Mouse (Mus musculus) E14TG2a.4 (cell line): ENCODE data around the gene Fkbp11.

Experiments used
- H3K27me3 ChIP-seq: 2 replicates; pipeline ENCODE4 v1.6.1; 2014; ENCODE audit warnings: low read length, control low read depth; ENCODE audit not compliant: insufficient read depth
- H3K36me3 ChIP-seq: 2 replicates; pipeline ENCODE4 v1.6.1; 2014; ENCODE audit warnings: low read length, control low read depth; ENCODE audit not compliant: insufficient read depth
- H3K4me1 ChIP-seq: replicated peaks from 2 replicates; pipeline ENCODE4 v1.6.1; 2014; ENCODE audit warnings: low read depth, low read length, control low read depth
- H3K4me3 ChIP-seq: replicated peaks from 2 replicates; pipeline ENCODE4 v1.5.1; 2014; ENCODE audit warnings: mild to moderate bottlenecking, low read length
- H3K9me3 ChIP-seq: 2 replicates; pipeline ENCODE4 v1.6.1; 2014; ENCODE audit warnings: low read length, control low read depth
- CTCF ChIP-seq: conservative IDR thresholded peaks from 2 replicates; pipeline ENCODE4 v1.5.1; 2014; ENCODE audit warnings: low read length
- NANOG ChIP-seq: IDR thresholded peaks from 2 replicates; pipeline ENCODE4 v1.6.1; 2014; ENCODE audit warnings: borderline replicate concordance, low read length, mixed read lengths
- POU5F1 ChIP-seq: IDR thresholded peaks from 2 replicates; pipeline ENCODE4 v1.6.1; 2014; ENCODE audit warnings: low read length, borderline replicate concordance

Gene Fkbp11

GRCm38 (mm10) chr15:98727443-98728321, at the start of gene Fkbp11:
Fkbp11 (minus strand) TSS chr15:98728198.
- Histone ChIP-seq H3K4me1 (peaks cover 64% of the 10 kb centered on the region), H3K36me3 (no peaks in the 10 kb centered on the region), H3K27me3 (peaks cover 18% of the 10 kb centered on the region), H3K9me3 (no peaks in the 10 kb centered on the region), H3K4me3 (peak within 1 kb of the TSS; percentile 85)
- TF ChIP-seq NANOG (no peak), CTCF (no peak), POU5F1 (no peak)

- Histone ChIP-seq H3K9me3 (no peaks in the 10 kb centered on the region), H3K27me3 (peaks cover 94% of the 10 kb centered on the region), H3K36me3 (no peaks in the 10 kb centered on the region), H3K4me1 (peaks cover 70% of the 10 kb centered on the region), H3K4me3 (peak within 1 kb of the TSS; percentile 60)
- TF ChIP-seq NANOG (no peak), CTCF (no peak), POU5F1 (no peak)
These were observed 49.8 kb upstream of the Fkbp11 start, which contains the start of gene Wnt10b for GRCm38 (mm10) chr15:98777762-98778161. Wnt10b (minus strand) TSS chr15:98778150.

- no peaks in the 10 kb centered on the region for H3K36me3 ChIP-seq
- H3K27me3 ChIP-seq: peaks cover 98% of the 10 kb centered on the region
- no peak for TF ChIP-seq CTCF
- no peak for TF ChIP-seq NANOG
- no peak for TF ChIP-seq POU5F1
- H3K4me1 ChIP-seq: peaks cover 76% of the 10 kb centered on the region
- peak overlapping the region; percentile 57; the same call in 1 of the 2 replicates for H3K4me3 ChIP-seq
- H3K9me3 ChIP-seq: no peaks in the 10 kb centered on the region
These were observed 49.1 kb upstream of the Fkbp11 start for GRCm38 (mm10) chr15:98777005-98777616.

GRCm38 (mm10) chr15:98776280-98777004, 48.4 kb upstream of the Fkbp11 start:
- no peak for TF ChIP-seq CTCF
- TF ChIP-seq POU5F1: no peak
- no peak for TF ChIP-seq NANOG
- H3K4me3 ChIP-seq: peak overlapping the region; percentile 57
- no peaks in the 10 kb centered on the region for H3K9me3 ChIP-seq
- H3K4me1 ChIP-seq: peaks cover 83% of the 10 kb centered on the region
- no peaks in the 10 kb centered on the region for H3K36me3 ChIP-seq
- H3K27me3 ChIP-seq: peaks cover 98% of the 10 kb centered on the region

- no peak overlapping the region for H3K4me3 ChIP-seq
- H3K9me3 ChIP-seq: no peaks in the 10 kb centered on the region
- H3K36me3 ChIP-seq: no peaks in the 10 kb centered on the region
- H3K4me1 ChIP-seq: peaks cover 80% of the 10 kb centered on the region
- H3K27me3 ChIP-seq: peaks cover 96% of the 10 kb centered on the region
- no peak for TF ChIP-seq CTCF
- TF ChIP-seq NANOG: no peak
- TF ChIP-seq POU5F1: no peak
These were observed 47.5 kb upstream of the Fkbp11 start for GRCm38 (mm10) chr15:98775533-98775932.

GRCm38 (mm10) chr15:98774096-98774495, 46.1 kb upstream of the Fkbp11 start:
- Histone ChIP-seq H3K9me3 (no peaks in the 10 kb centered on the region), H3K4me3 (no peak overlapping the region), H3K27me3 (peaks cover 96% of the 10 kb centered on the region), H3K36me3 (no peaks in the 10 kb centered on the region), H3K4me1 (peaks cover 69% of the 10 kb centered on the region)
- no peak for TF ChIP-seq POU5F1
- no peak for TF ChIP-seq CTCF
- no peak for TF ChIP-seq NANOG

- no peak for TF ChIP-seq POU5F1
- TF ChIP-seq CTCF: no peak
- no peak for TF ChIP-seq NANOG
- no peaks in the 10 kb centered on the region for H3K9me3 ChIP-seq
- H3K36me3 ChIP-seq: no peaks in the 10 kb centered on the region
- H3K4me1 ChIP-seq: peaks cover 56% of the 10 kb centered on the region
- H3K4me3 ChIP-seq: peak overlapping the region; percentile 63
- H3K27me3 ChIP-seq: peaks cover 96% of the 10 kb centered on the region
These were observed 44.7 kb upstream of the Fkbp11 start for GRCm38 (mm10) chr15:98772511-98773211.
